Mouse (Mus musculus): ENCODE results near the gene Vwa3b. TPM values are rescaled to one million over a fixed set of nuclear protein-coding genes. Genes with fewer than 3 reads are reported as not detected.

The Vwa3b gene
- polyA plus RNA-seq, 1 experiment from 2014 or later: not detected

DNA sequence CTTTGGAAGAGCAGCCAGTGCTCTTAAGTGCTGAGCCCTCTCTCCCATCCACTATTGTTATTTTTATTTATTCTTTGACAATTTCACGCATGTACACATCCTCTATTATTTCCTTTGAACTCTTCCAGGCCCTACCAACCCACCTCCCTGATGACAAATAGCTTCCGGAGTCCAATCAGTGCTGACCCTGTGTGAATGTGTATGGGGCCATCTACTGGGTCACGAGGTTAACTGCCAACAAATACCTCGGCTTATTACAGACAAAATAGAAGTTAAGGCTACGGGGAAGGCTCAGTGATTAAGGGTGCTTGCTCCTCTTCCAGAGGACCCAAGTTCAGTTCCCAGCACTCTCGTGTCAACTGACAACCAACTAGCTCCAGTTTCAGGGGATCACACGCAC, 106.0 kb downstream of the Vwa3b start:
- 55% methylated on average over 7 of the region's 7 CpGs for WGBS
- DNase-seq (ENCODE audit: low spot score) (no peak), ATAC-seq (replicated peaks; ENCODE audit: low FRiP score) (no peak)
- H3K4me2 ChIP-seq: no peak overlapping the region
- no peak overlapping the region for H3K9ac ChIP-seq (ENCODE audit: low read depth, low read length)
- no peaks in the 10 kb centered on the region for H3K9me3 ChIP-seq (ENCODE audit: control insufficient read depth, low read length)
- no peak overlapping the region for H3K27ac ChIP-seq (ENCODE audit: low read depth, low read length)
- H3K4me1 ChIP-seq (replicated peaks; ENCODE audit: control insufficient read depth, insufficient read depth, low read length): no peaks in the 10 kb centered on the region
- no peaks in the 10 kb centered on the region for H3K27me3 ChIP-seq (replicated peaks; ENCODE audit: control insufficient read depth, insufficient read depth, low read length)
- H3K36me3 ChIP-seq (ENCODE audit: control insufficient read depth, insufficient read depth, low read length): no peaks in the 10 kb centered on the region
- no peak overlapping the region for H3K4me3 ChIP-seq (ENCODE audit: low read depth, low read length)

DNA sequence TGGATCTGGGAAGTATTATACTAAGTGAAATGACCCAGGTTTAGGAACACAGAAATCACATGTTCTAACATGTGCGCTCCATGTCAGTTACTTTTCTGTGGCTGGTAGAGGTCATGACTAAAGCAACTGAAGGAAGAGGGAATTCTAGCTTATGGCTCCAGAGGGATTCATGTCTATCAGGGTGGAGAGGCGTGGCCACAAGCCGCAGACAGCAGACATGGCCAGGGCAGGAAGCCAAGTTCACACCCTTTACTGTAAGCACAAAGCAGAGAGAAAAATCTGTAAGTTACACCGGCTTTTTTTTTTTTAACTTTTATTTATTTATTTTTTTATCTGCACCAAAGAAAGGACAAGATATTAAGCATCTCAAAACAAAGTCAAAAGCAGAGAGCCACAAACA, 119.6 kb downstream of the Vwa3b start:
- no peak overlapping the region for H3K4me2 ChIP-seq
- H3K9me3 ChIP-seq (ENCODE audit: control insufficient read depth, low read length): no peaks in the 10 kb centered on the region
- ATAC-seq (replicated peaks; ENCODE audit: low FRiP score): no peak
- 71% methylated on average over 4 of the region's 4 CpGs for WGBS
- no peaks in the 10 kb centered on the region for H3K36me3 ChIP-seq (ENCODE audit: control insufficient read depth, insufficient read depth, low read length)
- no peak overlapping the region for H3K4me3 ChIP-seq (ENCODE audit: low read depth, low read length)
- no peak for DNase-seq (ENCODE audit: low spot score)
- no peaks in the 10 kb centered on the region for H3K27me3 ChIP-seq (replicated peaks; ENCODE audit: control insufficient read depth, insufficient read depth, low read length)
- no peak overlapping the region for H3K27ac ChIP-seq (ENCODE audit: low read depth, low read length)
- H3K4me1 ChIP-seq (replicated peaks; ENCODE audit: control insufficient read depth, insufficient read depth, low read length): no peaks in the 10 kb centered on the region
- no peak overlapping the region for H3K9ac ChIP-seq (ENCODE audit: low read depth, low read length)

DNA sequence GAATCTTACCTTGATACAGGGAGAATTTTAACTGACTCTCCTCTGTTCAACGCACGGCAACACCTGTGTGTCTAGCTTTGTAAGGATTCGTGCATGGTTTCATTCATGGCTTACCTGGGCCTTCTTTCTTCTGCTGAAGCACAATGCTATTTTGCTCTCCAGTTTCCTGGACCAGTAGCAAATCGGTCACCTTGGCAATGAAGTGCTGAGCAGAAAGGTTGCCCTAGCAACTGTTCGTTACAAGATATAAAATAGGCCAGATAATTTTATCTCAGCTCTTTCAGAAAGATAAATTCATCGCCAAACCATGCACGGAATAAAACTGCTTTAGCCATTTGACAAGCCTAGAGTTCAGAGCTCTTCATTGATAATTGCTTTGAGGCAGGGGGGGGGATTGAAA, 123.5 kb downstream of the Vwa3b start:
- Histone ChIP-seq H3K9me3 (ENCODE audit: control insufficient read depth, low read length) (no peaks in the 10 kb centered on the region), H3K4me2 (no peak overlapping the region), H3K36me3 (ENCODE audit: control insufficient read depth, insufficient read depth, low read length) (no peaks in the 10 kb centered on the region), H3K27ac (ENCODE audit: low read depth, low read length) (no peak overlapping the region), H3K9ac (ENCODE audit: low read depth, low read length) (no peak overlapping the region), H3K4me1 (replicated peaks; ENCODE audit: control insufficient read depth, insufficient read depth, low read length) (no peaks in the 10 kb centered on the region), H3K4me3 (ENCODE audit: low read depth, low read length) (no peak overlapping the region), H3K27me3 (replicated peaks; ENCODE audit: control insufficient read depth, insufficient read depth, low read length) (no peaks in the 10 kb centered on the region)
- 87% methylated on average over 7 of the region's 7 CpGs for WGBS
- DNase-seq (ENCODE audit: low spot score): no peak
- no peak for ATAC-seq (replicated peaks; ENCODE audit: low FRiP score)

DNA sequence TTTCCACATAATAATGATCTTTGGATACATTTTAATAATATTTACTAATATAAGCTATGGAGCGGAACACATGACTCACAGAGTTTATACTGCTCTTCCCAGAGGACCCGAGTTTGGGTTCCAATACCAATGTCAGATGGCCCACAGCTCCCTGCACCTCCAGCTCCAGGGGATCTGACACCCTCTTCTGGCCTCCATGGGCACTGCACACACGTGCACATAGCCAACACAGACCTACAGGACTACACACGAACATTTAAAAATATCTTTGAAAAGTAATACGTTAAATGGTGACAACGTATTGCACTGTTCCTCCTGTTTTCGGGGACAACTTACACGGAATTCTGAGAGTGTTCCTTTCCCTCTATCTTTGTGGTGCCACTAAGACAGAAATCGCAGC, 125.5 kb downstream of the Vwa3b start:
- ATAC-seq (replicated peaks; ENCODE audit: low FRiP score): no peak
- H3K4me1 ChIP-seq (replicated peaks; ENCODE audit: control insufficient read depth, insufficient read depth, low read length): no peaks in the 10 kb centered on the region
- H3K4me3 ChIP-seq (ENCODE audit: low read depth, low read length): no peak overlapping the region
- H3K36me3 ChIP-seq (ENCODE audit: control insufficient read depth, insufficient read depth, low read length): no peaks in the 10 kb centered on the region
- H3K27ac ChIP-seq (ENCODE audit: low read depth, low read length): no peak overlapping the region
- no peak overlapping the region for H3K4me2 ChIP-seq
- no peak for DNase-seq (ENCODE audit: low spot score)
- H3K27me3 ChIP-seq (replicated peaks; ENCODE audit: control insufficient read depth, insufficient read depth, low read length): no peaks in the 10 kb centered on the region
- H3K9ac ChIP-seq (ENCODE audit: low read depth, low read length): no peak overlapping the region
- WGBS: 84% methylated on average over 9 of the region's 9 CpGs
- H3K9me3 ChIP-seq (ENCODE audit: control insufficient read depth, low read length): no peaks in the 10 kb centered on the region

GRCm38 (mm10) chr1:37166066-37166465, 139.7 kb downstream of the Vwa3b start:
- no peaks in the 10 kb centered on the region for H3K36me3 ChIP-seq (ENCODE audit: control insufficient read depth, insufficient read depth, low read length)

DNA sequence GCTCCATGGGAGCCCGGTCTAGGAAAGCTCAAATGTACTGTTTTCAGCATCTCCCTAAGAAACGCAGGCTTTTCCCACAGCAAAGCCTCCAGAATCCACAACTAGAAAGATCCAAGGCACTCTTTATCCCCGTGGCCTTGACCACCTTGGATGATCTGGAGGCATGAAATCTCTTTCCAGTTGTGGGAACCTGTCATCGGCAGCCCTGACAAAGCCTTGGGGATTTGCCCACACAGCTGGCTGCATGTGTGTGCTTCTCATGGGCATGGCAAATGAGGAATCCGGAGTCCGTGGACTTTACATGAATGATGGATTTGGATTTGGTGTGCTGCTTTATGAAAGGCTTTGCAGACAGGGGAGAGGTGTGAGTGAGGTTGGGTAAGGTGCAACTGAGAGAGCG, 141.5 kb downstream of the Vwa3b start:
- 75% methylated on average over 7 of the region's 7 CpGs for WGBS
- Histone ChIP-seq H3K27ac (ENCODE audit: low read depth, low read length) (no peak overlapping the region), H3K9ac (ENCODE audit: low read depth, low read length) (no peak overlapping the region), H3K36me3 (ENCODE audit: control insufficient read depth, insufficient read depth, low read length) (no peaks in the 10 kb centered on the region), H3K4me3 (ENCODE audit: low read depth, low read length) (no peak overlapping the region), H3K9me3 (ENCODE audit: control insufficient read depth, low read length) (no peaks in the 10 kb centered on the region), H3K27me3 (replicated peaks; ENCODE audit: control insufficient read depth, insufficient read depth, low read length) (no peaks in the 10 kb centered on the region), H3K4me1 (replicated peaks; ENCODE audit: control insufficient read depth, insufficient read depth, low read length) (no peaks in the 10 kb centered on the region), H3K4me2 (no peak overlapping the region)
- ATAC-seq (replicated peaks; ENCODE audit: low FRiP score) (no peak), DNase-seq (ENCODE audit: low spot score) (no peak)

More at GRCm38 (mm10) chr1:37166066-37166465, 139.7 kb downstream of the Vwa3b start:
- 76% methylated on average over 6 of the region's 6 CpGs for WGBS
- no peak overlapping the region for H3K4me2 ChIP-seq
- H3K27me3 ChIP-seq (replicated peaks; ENCODE audit: control insufficient read depth, insufficient read depth, low read length): no peaks in the 10 kb centered on the region
- H3K27ac ChIP-seq (ENCODE audit: low read depth, low read length): no peak overlapping the region
- no peak overlapping the region for H3K9ac ChIP-seq (ENCODE audit: low read depth, low read length)
- no peak for ATAC-seq (replicated peaks; ENCODE audit: low FRiP score)
- no peak for DNase-seq (ENCODE audit: low spot score)
- H3K4me3 ChIP-seq (ENCODE audit: low read depth, low read length): no peak overlapping the region
- no peaks in the 10 kb centered on the region; the same call in 1 of the 2 replicates for H3K9me3 ChIP-seq (ENCODE audit: control insufficient read depth, low read length)
- no peaks in the 10 kb centered on the region for H3K4me1 ChIP-seq (replicated peaks; ENCODE audit: control insufficient read depth, insufficient read depth, low read length)

GRCm38 (mm10) chr1:37177874-37178273, 151.5 kb downstream of the Vwa3b start:
- 84% methylated on average over 2 of the region's 2 CpGs for WGBS
- H3K27ac ChIP-seq (ENCODE audit: low read depth, low read length): no peak overlapping the region
- H3K36me3 ChIP-seq (ENCODE audit: control insufficient read depth, insufficient read depth, low read length): no peaks in the 10 kb centered on the region
- H3K9me3 ChIP-seq (ENCODE audit: control insufficient read depth, low read length): no peaks in the 10 kb centered on the region
- no peaks in the 10 kb centered on the region for H3K27me3 ChIP-seq (replicated peaks; ENCODE audit: control insufficient read depth, insufficient read depth, low read length)
- no peak overlapping the region for H3K9ac ChIP-seq (ENCODE audit: low read depth, low read length)
- DNase-seq (ENCODE audit: low spot score) (no peak), ATAC-seq (replicated peaks; ENCODE audit: low FRiP score) (no peak)
- no peaks in the 10 kb centered on the region for H3K4me1 ChIP-seq (replicated peaks; ENCODE audit: control insufficient read depth, insufficient read depth, low read length)
- no peak overlapping the region for H3K4me2 ChIP-seq
- H3K4me3 ChIP-seq (ENCODE audit: low read depth, low read length): no peak overlapping the region

GRCm38 (mm10) chr1:37179852-37180251, 153.5 kb downstream of the Vwa3b start:
- WGBS: 74% methylated on average over 5 of the region's 5 CpGs
- ATAC-seq (replicated peaks; ENCODE audit: low FRiP score): no peak
- DNase-seq (ENCODE audit: low spot score): no peak
- Histone ChIP-seq H3K4me1 (replicated peaks; ENCODE audit: control insufficient read depth, insufficient read depth, low read length) (no peaks in the 10 kb centered on the region), H3K9ac (ENCODE audit: low read depth, low read length) (no peak overlapping the region), H3K4me2 (no peak overlapping the region), H3K27me3 (replicated peaks; ENCODE audit: control insufficient read depth, insufficient read depth, low read length) (no peaks in the 10 kb centered on the region), H3K9me3 (ENCODE audit: control insufficient read depth, low read length) (no peaks in the 10 kb centered on the region), H3K27ac (ENCODE audit: low read depth, low read length) (no peak overlapping the region), H3K36me3 (ENCODE audit: control insufficient read depth, insufficient read depth, low read length) (no peaks in the 10 kb centered on the region), H3K4me3 (ENCODE audit: low read depth, low read length) (no peak overlapping the region)

GRCm38 (mm10) chr1:37187050-37187449, 160.7 kb downstream of the Vwa3b start:
- Histone ChIP-seq H3K4me2 (no peak overlapping the region), H3K27me3 (replicated peaks; ENCODE audit: control insufficient read depth, insufficient read depth, low read length) (0 out of 2 replicates have a peak, but pooled peaks cover 2% of the 10 kb centered on the region), H3K4me1 (replicated peaks; ENCODE audit: control insufficient read depth, insufficient read depth, low read length) (no peaks in the 10 kb centered on the region), H3K27ac (ENCODE audit: low read depth, low read length) (no peak overlapping the region), H3K36me3 (ENCODE audit: control insufficient read depth, insufficient read depth, low read length) (no peaks in the 10 kb centered on the region), H3K4me3 (ENCODE audit: low read depth, low read length) (no peak overlapping the region), H3K9me3 (ENCODE audit: control insufficient read depth, low read length) (no peaks in the 10 kb centered on the region), H3K9ac (ENCODE audit: low read depth, low read length) (no peak overlapping the region)
- no peak for DNase-seq (ENCODE audit: low spot score)
- no peak for ATAC-seq (replicated peaks; ENCODE audit: low FRiP score)
- 58% methylated on average over 6 of the region's 6 CpGs for WGBS
